Mouse (Mus musculus): ENCODE results near the gene Zbtb4. TPM values are rescaled to one million over a fixed set of nuclear protein-coding genes. Genes with fewer than 3 reads are reported as not detected.

Gene Zbtb4
- total RNA-seq, 2 experiments from 2014 or later, result 29.3 to 35.9 TPM

DNA sequence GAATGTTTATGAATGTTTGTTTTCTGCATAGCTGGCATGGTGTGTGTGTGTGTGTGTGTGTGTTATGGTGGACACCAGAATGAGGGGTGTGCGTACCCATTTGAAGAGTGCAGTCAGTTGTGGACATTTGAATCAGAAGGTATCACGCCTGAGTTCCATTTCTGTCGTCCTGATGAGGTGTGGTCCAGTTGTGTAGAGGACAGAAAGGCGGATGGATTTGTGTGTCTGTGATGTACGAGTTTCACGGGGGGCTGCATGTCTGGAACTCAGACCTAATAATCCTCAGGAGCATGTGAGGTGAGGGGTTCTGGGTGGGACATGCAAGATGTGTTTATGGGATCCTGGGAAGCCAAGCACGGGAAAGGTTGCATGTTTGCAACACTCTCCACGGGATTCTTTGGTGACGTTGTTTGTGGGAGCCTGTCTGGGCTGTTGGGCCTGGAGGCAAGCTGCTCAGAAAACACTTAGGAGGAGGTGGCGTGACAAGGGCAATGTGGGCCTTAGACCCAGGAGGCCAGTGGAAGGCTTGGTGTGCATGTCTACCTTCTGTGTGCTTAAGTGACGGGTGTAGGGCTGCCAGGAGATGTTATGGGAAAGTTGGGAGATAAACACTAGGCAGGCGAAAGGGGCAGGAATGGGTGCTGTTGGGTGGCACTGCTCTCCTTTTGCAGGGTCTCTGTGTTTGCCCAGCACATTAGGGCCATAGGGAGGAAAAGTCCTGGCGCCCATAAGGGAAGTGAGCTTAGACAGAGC is 1.3 kb downstream of the Zbtb4 start:
- no peak for TF ChIP-seq CTCF (IDR thresholded peaks at IDR 0.05)
- DNase-seq, result no peak
- intact Hi-C loops (cut with DNase I), result no loop called here
- peak overlapping the region; percentile 94 for H3K4me3 ChIP-seq
- peak overlapping the region; percentile 99 for H3K27ac ChIP-seq

DNA sequence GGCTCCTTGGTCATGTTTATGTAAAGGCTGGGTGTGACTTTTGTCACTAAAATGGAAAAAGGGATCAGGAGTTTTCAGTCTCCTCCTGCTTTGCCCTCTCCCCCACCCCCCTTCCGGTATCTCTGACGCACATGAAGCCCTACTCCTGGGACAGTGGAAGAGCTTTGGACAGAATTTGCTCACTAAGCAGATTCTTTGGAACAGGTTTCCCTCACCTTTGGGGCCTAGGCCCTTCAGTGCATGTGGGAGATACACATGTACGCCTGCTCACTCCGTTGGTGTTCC is 1.9 kb downstream of the Zbtb4 start:
- TF ChIP-seq CTCF (IDR thresholded peaks at IDR 0.05), result no peak
- DNase-seq, result no peak
- intact Hi-C loops (cut with DNase I), result no loop called here
- Histone ChIP-seq H3K27ac (peak overlapping the region; percentile 99), H3K4me3 (peak overlapping the region; percentile 94)

GRCm38 (mm10) chr11:69774961-69775360 is 9.2 kb downstream of the Zbtb4 start:
- no peak for DNase-seq
- TF ChIP-seq CTCF (IDR thresholded peaks at IDR 0.05), result no peak
- H3K27ac ChIP-seq, result no peak overlapping the region
- no peak overlapping the region for H3K4me3 ChIP-seq
- intact Hi-C loops (cut with DNase I), result loop anchor here (2.0 kb wide), 1 partner anchor 16 kb away; no protein-coding TSS in a partner anchor

DNA sequence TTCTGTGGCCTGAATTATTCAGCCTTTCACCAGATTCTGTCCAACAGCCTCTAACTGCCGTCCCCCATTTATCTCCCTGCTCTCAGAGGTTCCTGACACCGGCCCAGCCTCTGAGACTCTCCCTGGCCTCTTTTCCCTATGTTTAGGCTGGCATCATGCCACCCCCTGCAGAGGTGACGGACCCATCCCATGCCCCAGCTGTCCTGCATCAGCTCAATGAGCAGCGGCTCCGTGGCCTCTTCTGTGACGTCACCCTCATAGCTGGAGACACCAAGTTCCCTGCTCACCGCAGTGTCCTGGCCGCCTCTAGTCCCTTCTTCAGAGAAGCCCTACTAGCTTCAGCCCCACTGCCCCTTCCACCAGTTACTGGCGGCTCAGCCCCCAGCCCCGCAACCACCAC is 10.0 kb downstream of the Zbtb4 start:
- no peak for DNase-seq
- no peak for TF ChIP-seq CTCF (IDR thresholded peaks at IDR 0.05)
- Histone ChIP-seq H3K4me3 (no peak overlapping the region), H3K27ac (no peak overlapping the region)
- intact Hi-C loops (cut with DNase I), result loop anchor here (2.0 kb wide), 1 partner anchor 15 kb away; no protein-coding TSS in a partner anchor

DNA sequence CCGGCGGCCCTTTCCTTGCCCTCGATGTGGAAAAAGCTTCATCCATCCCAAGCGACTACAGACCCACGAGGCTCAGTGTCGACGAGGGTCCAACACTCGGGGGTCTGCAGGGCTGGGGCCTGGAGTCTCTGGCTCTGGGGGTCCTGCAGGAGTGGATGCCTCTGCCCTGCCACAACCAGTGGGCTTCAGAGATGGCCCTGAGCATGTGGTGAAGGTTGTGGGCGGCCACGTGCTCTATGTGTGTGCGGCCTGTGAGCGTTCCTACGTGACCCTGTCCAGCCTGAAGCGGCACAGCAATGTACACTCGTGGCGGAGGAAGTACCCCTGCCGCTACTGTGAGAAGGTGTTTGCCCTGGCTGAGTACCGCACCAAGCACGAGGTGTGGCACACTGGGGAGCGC is 10.8 kb downstream of the Zbtb4 start:
- intact Hi-C loops (cut with DNase I), result no loop called here
- DNase-seq, result no peak
- H3K4me3 ChIP-seq, result no peak overlapping the region
- H3K27ac ChIP-seq, result no peak overlapping the region
- no peak for TF ChIP-seq CTCF (IDR thresholded peaks at IDR 0.05)

DNA sequence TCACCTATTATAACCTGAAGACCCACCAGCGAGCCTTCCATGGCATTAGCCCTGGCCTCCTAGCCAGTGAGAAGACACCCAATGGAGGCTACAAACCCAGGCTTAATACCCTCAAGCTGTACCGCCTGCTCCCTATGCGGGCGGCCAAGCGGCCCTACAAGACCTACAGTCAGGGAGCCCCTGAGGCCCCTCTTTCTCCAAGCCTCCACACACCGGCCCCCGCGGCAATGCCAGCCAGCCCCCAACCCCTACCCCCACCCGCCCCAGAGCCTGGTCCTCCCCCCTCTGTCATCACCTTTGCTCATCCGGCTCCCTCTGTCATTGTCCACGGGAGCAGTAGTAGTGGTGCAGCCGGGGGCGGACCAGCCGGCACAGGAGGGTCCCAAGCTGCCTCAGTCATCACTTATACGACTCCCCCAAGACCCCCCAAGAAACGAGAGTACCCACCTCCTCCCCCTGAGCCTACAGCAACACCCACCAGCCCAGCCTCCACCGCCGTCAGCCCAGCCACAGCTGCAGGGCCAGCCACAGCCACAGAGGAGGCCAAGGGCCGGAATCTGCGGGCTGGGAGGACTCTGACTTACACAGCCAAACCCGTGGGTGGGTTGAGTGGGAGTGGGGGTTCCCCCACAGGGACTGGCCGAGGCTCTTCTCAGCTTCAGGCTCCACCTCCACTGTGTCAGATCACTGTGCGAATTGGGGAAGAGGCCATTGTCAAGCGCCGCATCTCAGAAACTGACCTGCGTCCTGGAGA is 12.0 kb downstream of the Zbtb4 start:
- Histone ChIP-seq H3K4me3 (no peak overlapping the region), H3K27ac (no peak overlapping the region)
- no peak for TF ChIP-seq CTCF (IDR thresholded peaks at IDR 0.05)
- no peak for DNase-seq
- intact Hi-C loops (cut with DNase I), result no loop called here

- Histone ChIP-seq H3K27ac (no peak overlapping the region), H3K4me3 (no peak overlapping the region)
- no peak for TF ChIP-seq CTCF (IDR thresholded peaks at IDR 0.05)
- no peak for DNase-seq
- intact Hi-C loops (cut with DNase I), result no loop called here
These were observed 12.7 kb downstream of the Zbtb4 start for GRCm38 (mm10) chr11:69778258-69778982.

GRCm38 (mm10) chr11:69778985-69779384 is 13.3 kb downstream of the Zbtb4 start:
- no peak for TF ChIP-seq CTCF (IDR thresholded peaks at IDR 0.05)
- Histone ChIP-seq H3K4me3 (no peak overlapping the region), H3K27ac (no peak overlapping the region)
- intact Hi-C loops (cut with DNase I), result no loop called here
- DNase-seq, result no peak

DNA sequence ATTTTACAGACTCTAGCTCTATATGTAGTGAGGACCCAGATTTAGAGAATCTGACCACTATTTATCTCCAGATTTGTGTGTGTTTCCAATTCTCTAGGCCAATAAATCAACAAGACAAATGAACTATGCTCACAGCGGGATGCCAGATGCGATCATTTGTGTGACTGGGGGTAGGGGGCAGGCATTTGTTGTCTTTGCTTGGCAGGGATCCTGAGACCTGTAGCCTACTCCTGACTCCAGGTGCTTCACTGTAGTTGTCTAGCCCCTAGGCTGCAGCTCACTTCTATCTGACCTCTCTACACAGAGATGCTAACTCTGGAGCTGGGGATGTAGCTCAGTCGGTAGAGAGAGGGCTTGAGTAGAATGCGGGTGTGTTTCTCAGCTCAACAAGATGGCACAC is 16.1 kb downstream of the Zbtb4 start:
- no peak for DNase-seq
- intact Hi-C loops (cut with DNase I), result no loop called here
- no peak overlapping the region for H3K27ac ChIP-seq

GRCm38 (mm10) chr11:69784793-69785272 is 19.1 kb downstream of the Zbtb4 start:
- H3K4me3 ChIP-seq, result peak overlapping the region; percentile 57
- DNase-seq, result peak; percentile 52
- TF ChIP-seq CTCF (IDR thresholded peaks at IDR 0.05), result no peak
- intact Hi-C loops (cut with DNase I), result no loop called here
- peak overlapping the region; percentile 43 for H3K27ac ChIP-seq

More for the DNA sequence above, 16.1 kb downstream of the Zbtb4 start:
- H3K4me3 ChIP-seq, result no peak overlapping the region
- no peak for TF ChIP-seq CTCF (IDR thresholded peaks at IDR 0.05)

DNA sequence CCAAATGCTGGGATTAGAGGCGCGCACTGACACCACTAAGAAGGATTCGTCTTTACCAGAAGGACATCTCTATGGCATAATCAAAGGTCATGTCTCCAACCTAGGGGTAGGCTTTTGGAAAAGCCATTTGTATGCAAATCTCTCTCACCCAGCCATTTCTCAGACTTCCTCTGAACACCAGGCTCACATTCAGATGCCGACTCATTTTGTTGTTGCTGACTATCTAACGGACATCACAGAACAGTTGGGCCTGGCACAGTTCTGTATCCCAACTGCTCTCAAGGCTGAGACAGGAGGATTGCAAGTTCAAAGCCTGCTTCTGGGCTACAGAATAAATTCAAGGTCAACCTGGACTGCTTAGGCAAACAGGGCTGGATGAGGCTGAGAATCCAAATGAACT is 21.6 kb downstream of the Zbtb4 start:
- no peak overlapping the region for H3K4me3 ChIP-seq
- H3K27ac ChIP-seq, result no peak overlapping the region
- intact Hi-C loops (cut with DNase I), result no loop called here
- DNase-seq, result no peak
- no peak for TF ChIP-seq CTCF (IDR thresholded peaks at IDR 0.05)

DNA sequence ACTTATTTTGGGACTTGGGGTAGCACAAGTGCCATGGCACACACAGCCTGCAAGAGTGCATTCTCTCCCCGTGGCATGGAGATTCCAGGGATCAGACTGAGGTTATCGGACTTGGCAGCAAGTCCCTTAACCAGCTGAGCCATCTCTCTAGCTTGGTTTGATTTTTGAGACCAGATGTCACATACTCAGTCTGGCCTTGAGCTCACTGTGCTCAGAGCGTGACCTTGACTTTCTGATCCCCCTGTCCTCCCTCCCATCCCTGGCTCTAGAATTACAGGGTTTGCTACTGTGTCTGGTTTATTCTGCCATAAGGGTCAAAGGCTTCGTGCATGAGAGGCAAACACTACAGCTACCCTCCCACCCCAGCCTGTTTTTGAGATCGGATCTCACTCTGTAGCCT is 23.7 kb downstream of the Zbtb4 start:
- H3K4me3 ChIP-seq, result no peak overlapping the region
- intact Hi-C loops (cut with DNase I), result no loop called here
- no peak for TF ChIP-seq CTCF (IDR thresholded peaks at IDR 0.05)
- no peak for DNase-seq
- H3K27ac ChIP-seq, result no peak overlapping the region

DNA sequence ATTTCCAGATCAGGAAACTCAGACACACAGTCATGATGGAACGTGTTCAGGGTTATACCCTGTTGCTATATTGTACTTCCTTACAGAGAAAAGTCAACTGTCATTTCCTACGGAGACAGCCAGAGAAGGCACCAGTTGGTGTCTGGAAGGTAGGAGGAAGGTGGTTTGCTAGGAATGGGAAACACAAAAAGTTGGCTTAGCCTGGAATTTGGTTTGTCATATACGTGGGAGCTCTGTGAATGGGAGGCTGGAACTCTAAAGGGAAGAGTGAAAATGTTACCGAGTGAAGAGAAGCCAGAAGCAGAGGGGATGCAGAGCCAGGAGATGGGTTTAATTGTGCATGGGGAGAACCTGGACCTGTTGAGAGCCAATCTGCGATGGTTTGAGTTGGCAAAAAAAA is 25.7 kb downstream of the Zbtb4 start:
- DNase-seq, result no peak

More for the DNA sequence above, 25.7 kb downstream of the Zbtb4 start:
- intact Hi-C loops (cut with DNase I), result loop anchor here (2.0 kb wide), 1 partner anchor 17 kb away; no protein-coding TSS in a partner anchor
- Histone ChIP-seq H3K4me3 (no peak overlapping the region), H3K27ac (no peak overlapping the region)
- no peak for TF ChIP-seq CTCF (IDR thresholded peaks at IDR 0.05)

Data from gastrocnemius, adult 2 months (tissue).